Mouse (Mus musculus) midbrain, embryonic 11.5 days (tissue): ENCODE data around the gene Syk. TPM values are rescaled to one million over a fixed set of nuclear protein-coding genes. Genes with fewer than 3 reads are reported as not detected.

Source experiments
- ATAC-seq: fragments of 200-750 bp; cut with Nextera tagmentation; 2 replicates; pipeline ENCODE4 v1.8.0; 2017; ENCODE audit warnings: moderate TSS enrichment, moderate library complexity; ENCODE audit not compliant: low FRiP score
- DNase-seq: peaks from one replicate; pipeline ENCODE4 v3.0.0; 2015; ENCODE audit warnings: low spot score; ENCODE audit errors: missing footprints
- H3K27ac ChIP-seq: fragments of 300-500 bp; sonication (generic); 2 replicates; pipeline ENCODE4 v1.5.1; 2014; ENCODE audit warnings: low read depth, low read length
- H3K27me3 ChIP-seq: fragments of 300-500 bp; sonication (generic); 2 replicates; pipeline ENCODE4 v1.6.1; 2014; ENCODE audit warnings: mild to moderate bottlenecking, low read length, moderate library complexity, mixed read lengths; ENCODE audit not compliant: control insufficient read depth, insufficient read depth
- H3K36me3 ChIP-seq: fragments of 300-500 bp; sonication (generic); 2 replicates; pipeline ENCODE4 v1.6.1; 2014; ENCODE audit warnings: mild to moderate bottlenecking, low read length, moderate library complexity, mixed read lengths; ENCODE audit not compliant: control insufficient read depth, insufficient read depth
- H3K4me1 ChIP-seq: fragments of 300-500 bp; sonication (generic); 2 replicates; pipeline ENCODE4 v1.6.1; 2014; ENCODE audit warnings: low read length; ENCODE audit not compliant: control insufficient read depth, insufficient read depth
- H3K4me2 ChIP-seq: fragments of 300-500 bp; sonication (generic); 2 replicates; pipeline ENCODE4 v1.6.1; 2014; ENCODE audit warnings: mild to moderate bottlenecking, moderate library complexity
- H3K4me3 ChIP-seq: fragments of 300-500 bp; sonication (generic); 2 replicates; pipeline ENCODE4 v1.5.1; 2014; ENCODE audit warnings: low read depth, low read length
- H3K9ac ChIP-seq: fragments of 300-500 bp; sonication (generic); 2 replicates; pipeline ENCODE4 v1.6.1; 2014; ENCODE audit warnings: low read length
- H3K9me3 ChIP-seq: fragments of 300-500 bp; sonication (generic); 2 replicates; pipeline ENCODE4 v1.6.1; 2016; ENCODE audit warnings: low read length; ENCODE audit not compliant: control insufficient read depth
- WGBS: fragments of 180-500 bp; shearing (Covaris S2); extraction: QIAGEN DNeasy Blood & Tissue Kit; methylation state at CpG from one replicate; pipeline ENCODE4 v1.1.7; 2014; 5-methylcytosine and 5-hydroxymethylcytosine counted together
- polyA plus RNA-seq: library from polyadenylated mRNA; unstranded; fragments of >200 nt; fragmentation: Nextera tagmentation; extraction: Ambion mirVana; gene quantifications from 2 replicates; pipeline ENCODE4 v1.2.1, GENCODE M21; 2014

Gene Syk
- polyA plus RNA-seq, 1 experiment from 2014 or later, result 2.1 TPM

GRCm38 (mm10) chr13:52673856-52674255, 90.9 kb downstream of the Syk start:
- Histone ChIP-seq H3K4me3 (no peak overlapping the region), H3K9me3 (no peaks in the 10 kb centered on the region), H3K9ac (no peak overlapping the region), H3K36me3 (no peaks in the 10 kb centered on the region), H3K27me3 (no peaks in the 10 kb centered on the region), H3K4me1 (no peaks in the 10 kb centered on the region), H3K27ac (no peak overlapping the region), H3K4me2 (no peak overlapping the region)
- WGBS, result 69% methylated on average over 4 of the region's 4 CpGs
- no peak for ATAC-seq
- DNase-seq, result no peak

- H3K4me3 ChIP-seq, result no peak overlapping the region
- H3K4me1 ChIP-seq, result peaks cover 2% of the 10 kb centered on the region; the same call in 1 of the 2 replicates
- H3K27me3 ChIP-seq, result no peaks in the 10 kb centered on the region
Measured at GRCm38 (mm10) chr13:52674839-52675238, 91.9 kb downstream of the Syk start.

GRCm38 (mm10) chr13:52675526-52676294, 92.7 kb downstream of the Syk start:
- 87% methylated on average over 8 of the region's 8 CpGs for WGBS
- Histone ChIP-seq H3K9ac (no peak overlapping the region), H3K9me3 (no peaks in the 10 kb centered on the region), H3K27me3 (no peaks in the 10 kb centered on the region), H3K36me3 (no peaks in the 10 kb centered on the region), H3K4me3 (no peak overlapping the region), H3K4me2 (no peak overlapping the region), H3K27ac (no peak overlapping the region), H3K4me1 (peaks cover 3% of the 10 kb centered on the region; the same call in 1 of the 2 replicates)
- ATAC-seq (no peak), DNase-seq (no peak)

More at GRCm38 (mm10) chr13:52674839-52675238, 91.9 kb downstream of the Syk start:
- H3K4me2 ChIP-seq, result no peak overlapping the region
- 51% methylated on average over 12 of the region's 12 CpGs for WGBS
- no peaks in the 10 kb centered on the region for H3K9me3 ChIP-seq
- no peak overlapping the region for H3K9ac ChIP-seq
- no peak overlapping the region for H3K27ac ChIP-seq
- ATAC-seq (no peak), DNase-seq (no peak)
- no peaks in the 10 kb centered on the region for H3K36me3 ChIP-seq

- Histone ChIP-seq H3K4me2 (no peak overlapping the region), H3K4me1 (peaks cover 4% of the 10 kb centered on the region), H3K36me3 (no peaks in the 10 kb centered on the region), H3K9ac (no peak overlapping the region), H3K27ac (no peak overlapping the region), H3K9me3 (no peaks in the 10 kb centered on the region), H3K4me3 (no peak overlapping the region), H3K27me3 (no peaks in the 10 kb centered on the region)
- no peak for ATAC-seq
- WGBS, result 80% methylated on average over 5 of the region's 5 CpGs
- DNase-seq, result no peak
Measured at GRCm38 (mm10) chr13:52676671-52677445, 93.9 kb downstream of the Syk start.

- Histone ChIP-seq H3K9ac (no peak overlapping the region), H3K27ac (no peak overlapping the region), H3K27me3 (no peaks in the 10 kb centered on the region), H3K4me2 (no peak overlapping the region), H3K4me1 (peaks cover 9% of the 10 kb centered on the region), H3K36me3 (no peaks in the 10 kb centered on the region), H3K4me3 (no peak overlapping the region), H3K9me3 (no peaks in the 10 kb centered on the region)
- WGBS, result 33% methylated on average over 5 of the region's 5 CpGs
- ATAC-seq (no peak), DNase-seq (peak; percentile 87)
Measured at GRCm38 (mm10) chr13:52679906-52680305, 96.9 kb downstream of the Syk start.

GRCm38 (mm10) chr13:52682107-52682506, 99.1 kb downstream of the Syk start:
- DNase-seq, result peak; percentile 87
- Histone ChIP-seq H3K27me3 (no peaks in the 10 kb centered on the region), H3K9ac (no peak overlapping the region), H3K36me3 (no peaks in the 10 kb centered on the region), H3K4me2 (no peak overlapping the region), H3K9me3 (no peaks in the 10 kb centered on the region), H3K4me1 (peaks cover 9% of the 10 kb centered on the region), H3K27ac (no peak overlapping the region), H3K4me3 (no peak overlapping the region)
- 41% methylated on average over 5 of the region's 5 CpGs for WGBS
- peak; percentile 72 for ATAC-seq

- no peaks in the 10 kb centered on the region for H3K36me3 ChIP-seq
- H3K4me2 ChIP-seq, result no peak overlapping the region
- H3K4me3 ChIP-seq, result no peak overlapping the region
- WGBS, result 93% methylated on average over 13 of the region's 13 CpGs
- no peak for ATAC-seq
- H3K4me1 ChIP-seq, result no peaks in the 10 kb centered on the region
- DNase-seq, result no peak
- H3K9me3 ChIP-seq, result no peaks in the 10 kb centered on the region
- H3K27ac ChIP-seq, result no peak overlapping the region
- no peak overlapping the region for H3K9ac ChIP-seq
- no peaks in the 10 kb centered on the region for H3K27me3 ChIP-seq
Measured at GRCm38 (mm10) chr13:52690425-52690824, 107.5 kb downstream of the Syk start.

- no peak overlapping the region for H3K4me2 ChIP-seq
- DNase-seq (no peak), ATAC-seq (no peak)
- H3K9me3 ChIP-seq, result no peaks in the 10 kb centered on the region
- no peak overlapping the region for H3K27ac ChIP-seq
- H3K4me1 ChIP-seq, result no peaks in the 10 kb centered on the region
- no peaks in the 10 kb centered on the region for H3K36me3 ChIP-seq
- WGBS, result 88% methylated on average over 6 of the region's 6 CpGs
- H3K27me3 ChIP-seq, result no peaks in the 10 kb centered on the region
- no peak overlapping the region for H3K9ac ChIP-seq
- no peak overlapping the region for H3K4me3 ChIP-seq
Measured at GRCm38 (mm10) chr13:52692311-52692710, 109.3 kb downstream of the Syk start.

- Histone ChIP-seq H3K4me2 (no peak overlapping the region), H3K27me3 (no peaks in the 10 kb centered on the region), H3K9ac (no peak overlapping the region), H3K9me3 (no peaks in the 10 kb centered on the region), H3K36me3 (no peaks in the 10 kb centered on the region), H3K27ac (no peak overlapping the region), H3K4me3 (no peak overlapping the region), H3K4me1 (no peaks in the 10 kb centered on the region)
- 80% methylated on average over 6 of the region's 6 CpGs for WGBS
- no peak for DNase-seq
- no peak for ATAC-seq
Measured at GRCm38 (mm10) chr13:52694857-52695256, 111.9 kb downstream of the Syk start.
